7 mouse cellular contexts compared by ENCODE assay signal in genomic region chr9:48618111-48618510, GRCm38 (mm10). TPM values are rescaled to one million over a fixed set of nuclear protein-coding genes. Genes with fewer than 3 reads are reported as not detected.
DNase-seq lines count a peak whose midpoint lies in the region; ATAC-seq lines count a peak whose summit lies in the region.

No protein-coding gene starts in this region.

- intact Hi-C loops in heart, postnatal 14 days (cut with DNase I) = loop anchor here (2.0 to 5.0 kb wide), 3 partner anchors 31 to 351 kb away; no protein-coding TSS in a partner anchor

- no peak; the same call in 1 of the 2 replicates for ATAC-seq in forebrain, embryonic 14.5 days

- no peaks in the 10 kb centered on the region for H3K36me3 ChIP-seq in forebrain, embryonic 14.5 days (ENCODE audit: control insufficient read depth, insufficient read depth, low read length)

- H3K9ac ChIP-seq in forebrain, embryonic 14.5 days (ENCODE audit: low read length) = no peak overlapping the region

- no peak overlapping the region for H3K4me3 ChIP-seq in forebrain, embryonic 14.5 days (ENCODE audit: low read depth, low read length)

- DNase-seq in ovary, adult 18-20 months (ENCODE audit: low spot score) = peak; percentile 51
- DNase-seq in ovary, postnatal 10 days (ENCODE audit: low spot score) = no peak
- peak; percentile 93 for DNase-seq in fat pad, adult 2 months (ENCODE audit: extremely low read depth, low read depth, low spot score)
- DNase-seq in heart, postnatal 14 days = peak; percentile 74 to 82
- DNase-seq in ovary, postnatal 14 days (ENCODE audit: low spot score) = peak; percentile 39
- DNase-seq in forebrain, embryonic 14.5 days (ENCODE audit: low spot score) = no peak
- DNase-seq in frontal cortex, postnatal 14 days (ENCODE audit: low spot score in 2 of 2) = no peak

- no peaks in the 10 kb centered on the region for H3K4me1 ChIP-seq in forebrain, embryonic 14.5 days (ENCODE audit: control insufficient read depth, insufficient read depth, low read length)

- no peaks in the 10 kb centered on the region for H3K9me3 ChIP-seq in forebrain, embryonic 14.5 days (replicated peaks; ENCODE audit: control insufficient read depth, low read length)

- WGBS in forebrain, embryonic 14.5 days = 81% methylated on average over 8 of the region's 8 CpGs

- no peak overlapping the region for H3K27ac ChIP-seq in forebrain, embryonic 14.5 days (ENCODE audit: low read depth, low read length)

- H3K4me2 ChIP-seq in forebrain, embryonic 14.5 days (ENCODE audit: low read length) = no peak overlapping the region

- no peaks in the 10 kb centered on the region for H3K27me3 ChIP-seq in forebrain, embryonic 14.5 days (replicated peaks; ENCODE audit: control insufficient read depth, insufficient read depth, low read length)

RNA-seq across cellular contexts. Expression of gene Nnmt, which starts 13.2 kb away (rescaled TPM):
- total RNA-seq in heart, postnatal 14 days (2021) = 10 to 100 TPM in 1 of 2 experiments, 1 to 10 TPM in 1; 9.0 to 10.9 TPM
- 0.72 and 1.1 TPM in 2 replicates for polyA plus RNA-seq in forebrain, embryonic 14.5 days (2014; fragmentation: Nextera tagmentation; extraction: Ambion mirVana)

Comparison
In these comparisons a context has a peak if more than half of its experiments do, and no peak if none do; other contexts are left out.
1. DNase-seq: peak in ovary, adult 18-20 months (single experiment), fat pad, adult 2 months (single experiment), heart, postnatal 14 days (2 of 2) and ovary, postnatal 14 days (single experiment); none in ovary, postnatal 10 days (single experiment), forebrain, embryonic 14.5 days (single experiment) and frontal cortex, postnatal 14 days (0 of 2).